Mouse (Mus musculus) ES-E14 (cell line): ENCODE data around the gene Tet2.

Experiments
- CHD2 ChIP-seq: IDR thresholded peaks from 2 replicates; pipeline ENCODE4 v1.6.1; 2014; ENCODE audit warnings: mild to moderate bottlenecking, low read depth, low read length, inconsistent platforms
- HCFC1 ChIP-seq: IDR thresholded peaks from 2 replicates; pipeline ENCODE4 v1.6.1; 2012; ENCODE audit warnings: low read length, inconsistent platforms, borderline replicate concordance; ENCODE audit not compliant: insufficient read depth
- MAFK ChIP-seq: IDR thresholded peaks from 2 replicates; pipeline ENCODE4 v1.6.1; 2014; ENCODE audit warnings: mild to moderate bottlenecking, low read depth, low read length, inconsistent platforms; ENCODE audit not compliant: insufficient read depth
- ZC3H11A ChIP-seq: IDR thresholded peaks from 2 replicates; pipeline ENCODE4 v1.6.1; 2012; ENCODE audit warnings: low read depth, mild to moderate bottlenecking, inconsistent platforms, low read length, borderline replicate concordance
- ZNF384 ChIP-seq: IDR thresholded peaks from 2 replicates; pipeline ENCODE4 v1.6.1; 2012; ENCODE audit warnings: low read depth, low read length, inconsistent platforms

- no peak for TF ChIP-seq ZC3H11A
- no peak for TF ChIP-seq ZNF384
- TF ChIP-seq MAFK, result no peak
- TF ChIP-seq HCFC1, result no peak
- TF ChIP-seq CHD2, result no peak
These were observed 798 bp downstream of the Tet2 start for GRCm38 (mm10) chr3:133544131-133544550.
